Mouse (Mus musculus) adrenal gland, postnatal 25 days (tissue): ENCODE data around the gene Gm11214. TPM values are rescaled to one million over a fixed set of nuclear protein-coding genes. Genes with fewer than 3 reads are reported as not detected.

Experiments
- DNase-seq: peaks from one replicate; pipeline ENCODE4 v3.0.0; 2021; ENCODE audit warnings: mixed read lengths
- long read RNA-seq: library from polyadenylated mRNA; stranded (forward); transcript quantifications from one replicate; pipeline ENCODE4 v2.0.0, GENCODE M21; 2021
- total RNA-seq: library from RNA; stranded (reverse); gene quantifications from 2 replicates; pipeline ENCODE4 v1.2.3, GENCODE M21; 2021

Gm11214 gene
- total RNA-seq: not detected in 2 replicates
- long read RNA-seq: 0 reads

DNA sequence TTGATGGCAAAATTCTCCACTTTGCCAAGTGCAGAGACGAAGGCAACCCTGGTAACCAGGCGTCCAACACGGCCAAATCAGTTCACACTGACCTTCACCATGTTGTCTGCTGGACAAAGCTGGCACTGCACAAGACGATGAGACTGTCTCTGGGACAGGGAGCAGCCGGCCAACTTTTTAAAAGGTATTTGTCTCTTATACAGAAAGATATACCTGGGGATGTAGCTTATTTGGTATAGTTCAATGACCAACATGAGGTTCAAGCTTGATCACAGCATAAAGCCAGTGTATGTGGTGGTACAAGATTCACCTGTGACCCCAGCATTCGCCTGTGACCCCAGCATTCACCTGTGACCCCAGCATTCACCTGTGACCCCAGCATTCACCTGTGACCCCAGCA is at the start of gene Gm11214:
TSS of gene Gm11214 (minus strand) at position 101 of the 400 bp plus-strand sequence.
- no peak for DNase-seq

GRCm38 (mm10) chr4:63711886-63712285 is 48.7 kb upstream of the Gm11214 start:
- DNase-seq: no peak

GRCm38 (mm10) chr4:63710431-63711220 is 47.4 kb upstream of the Gm11214 start:
- no peak for DNase-seq

- no peak for DNase-seq
Observed at GRCm38 (mm10) chr4:63706279-63706971, 43.2 kb upstream of the Gm11214 start.

DNA sequence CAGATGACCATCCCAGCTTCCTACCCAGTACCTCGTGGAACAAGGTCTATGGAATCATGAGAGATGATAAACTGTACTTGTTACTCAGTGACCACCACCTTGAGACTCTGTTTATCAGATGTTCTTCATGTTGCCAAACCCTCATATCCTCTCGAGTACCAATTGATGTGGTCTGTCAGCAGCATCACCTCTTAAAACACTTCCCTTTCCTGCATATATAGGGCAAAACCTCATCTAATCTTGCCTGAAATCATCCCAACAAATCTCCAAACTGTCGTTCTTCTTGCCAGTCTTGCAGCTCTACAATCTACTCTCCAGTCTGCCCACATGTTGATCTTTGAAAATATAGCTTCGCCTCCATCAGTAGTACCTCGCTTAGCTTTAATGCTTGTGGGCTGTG is 41.1 kb upstream of the Gm11214 start:
- no peak for DNase-seq

DNA sequence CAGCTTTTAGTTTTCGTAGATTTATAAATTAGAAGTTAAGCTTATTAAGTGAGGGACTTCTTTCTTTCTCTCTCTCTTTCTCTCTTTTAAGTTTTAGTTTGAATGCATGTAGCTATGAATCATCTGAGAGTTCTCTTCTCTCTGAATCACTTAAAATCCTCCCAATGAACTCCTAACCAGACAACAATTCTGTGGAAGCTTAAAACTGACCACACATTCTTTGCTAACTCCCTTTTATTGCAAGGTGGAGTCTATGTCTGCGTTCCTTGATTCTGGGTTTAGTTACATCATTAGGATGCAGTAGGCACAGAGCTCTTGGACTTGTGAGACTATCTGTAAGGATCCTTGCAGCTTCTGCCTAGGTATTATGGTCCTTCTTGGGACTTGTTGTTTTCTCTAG is 40.5 kb upstream of the Gm11214 start:
- DNase-seq: no peak

DNA sequence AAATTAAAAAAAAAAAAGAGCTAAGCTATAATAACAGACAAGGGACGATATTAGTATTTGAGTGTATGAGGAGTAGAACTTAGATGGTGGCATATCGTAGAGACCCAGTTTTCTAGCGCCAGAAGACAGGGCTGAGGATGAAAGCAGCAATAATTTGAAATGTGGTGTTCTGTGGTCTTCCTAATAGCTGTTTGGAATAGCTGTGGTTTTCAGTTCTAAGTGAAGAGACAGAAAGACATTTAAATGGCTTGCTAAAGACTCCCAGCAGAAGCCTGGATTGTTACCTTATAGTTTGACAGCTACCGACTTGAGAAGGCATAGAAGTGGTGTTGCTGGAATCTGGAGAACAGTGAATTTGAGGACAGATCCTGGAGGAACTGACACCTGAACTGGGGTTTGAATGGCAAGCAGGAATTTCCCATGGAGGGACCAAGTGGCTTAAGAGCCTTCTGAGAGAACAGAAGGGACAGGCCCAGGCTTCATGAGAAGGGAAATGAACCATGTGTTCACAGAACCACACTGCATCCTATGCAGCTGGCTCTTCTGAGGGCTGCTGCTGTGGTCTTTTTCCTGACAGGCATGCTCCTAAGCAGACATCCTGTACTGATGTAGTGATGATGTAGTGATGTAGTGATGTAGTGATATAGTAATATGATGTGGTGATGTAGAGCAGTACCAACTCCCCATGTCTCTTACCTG is 39.0 kb upstream of the Gm11214 start:
- DNase-seq: no peak

DNA sequence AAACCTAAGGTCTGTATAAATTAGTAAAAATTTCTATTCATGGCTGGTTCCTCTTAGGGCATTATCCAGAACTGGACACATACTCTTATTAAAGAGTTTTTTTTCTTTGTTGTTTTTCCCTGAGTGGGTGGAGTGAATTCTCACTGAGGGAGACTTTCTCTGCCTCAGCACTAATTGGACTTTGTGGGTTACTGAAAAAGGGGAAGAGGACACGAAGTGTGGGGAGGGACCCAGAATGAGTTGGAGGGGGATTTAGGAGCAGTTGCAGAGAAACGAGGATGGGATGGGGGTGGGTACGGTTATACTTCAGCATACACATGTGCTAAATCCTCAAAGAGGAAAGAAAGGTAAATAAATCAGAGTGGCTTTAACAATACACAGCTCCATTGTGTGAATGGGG is 36.6 kb upstream of the Gm11214 start:
- no peak for DNase-seq

DNA sequence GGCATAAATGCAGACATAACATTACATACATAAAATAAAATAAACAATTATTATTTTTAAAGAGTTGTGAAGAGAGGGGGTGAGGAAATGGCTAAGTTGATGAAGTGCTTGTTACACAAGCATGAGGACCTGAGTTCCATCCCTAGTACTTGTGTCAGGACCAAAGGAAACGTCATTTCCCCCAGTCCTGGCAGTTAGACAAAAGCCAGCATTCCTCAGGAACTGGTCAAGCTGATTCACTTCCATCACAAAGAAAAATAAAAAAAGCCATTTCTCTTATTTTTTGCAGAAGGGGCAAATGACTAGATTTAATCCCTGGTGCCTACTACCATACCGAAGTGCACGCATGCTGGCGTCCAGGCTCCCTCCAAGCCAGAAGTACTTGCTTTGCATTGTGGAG is 33.7 kb upstream of the Gm11214 start:
- no peak for DNase-seq

DNA sequence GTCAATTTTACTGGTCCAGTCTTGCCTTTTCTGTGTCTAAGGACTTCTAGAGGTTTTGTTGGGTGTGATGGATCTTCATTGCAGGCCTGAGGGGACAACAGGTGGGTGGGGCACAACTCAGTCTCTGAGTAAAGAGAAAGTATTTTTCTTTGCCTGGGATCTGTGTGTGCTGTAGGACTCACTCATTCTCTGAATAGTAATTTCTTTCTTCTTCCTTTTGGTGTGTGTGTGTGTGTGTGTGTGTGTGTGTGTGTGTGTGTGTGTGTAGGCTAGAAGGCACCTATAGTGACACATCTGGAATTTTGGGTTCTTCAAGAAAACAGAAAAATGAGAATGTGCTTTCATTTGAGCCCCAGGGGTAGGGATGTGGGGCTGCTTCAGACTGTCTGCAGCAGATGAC is 29.2 kb upstream of the Gm11214 start:
- DNase-seq: no peak

DNA sequence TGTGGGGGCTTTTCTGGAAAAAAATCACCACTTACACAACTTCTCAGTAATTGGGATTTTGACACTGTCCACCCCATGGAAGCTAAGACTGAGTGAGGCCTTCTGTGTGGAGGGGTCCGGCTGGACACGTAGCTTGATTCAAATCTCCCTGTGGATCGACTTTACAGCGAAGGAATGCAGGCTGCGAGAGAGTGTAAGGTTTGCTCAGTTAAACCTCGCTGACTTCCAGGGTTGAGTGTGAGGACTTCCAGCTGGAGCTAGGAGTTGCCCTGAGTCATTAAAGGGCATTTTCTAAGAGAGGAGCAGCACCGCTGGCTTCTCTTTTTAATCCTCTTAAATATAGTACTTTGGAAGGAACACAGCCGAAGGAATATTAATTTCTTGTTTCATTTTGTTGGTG is 24.2 kb upstream of the Gm11214 start:
- DNase-seq: no peak

DNA sequence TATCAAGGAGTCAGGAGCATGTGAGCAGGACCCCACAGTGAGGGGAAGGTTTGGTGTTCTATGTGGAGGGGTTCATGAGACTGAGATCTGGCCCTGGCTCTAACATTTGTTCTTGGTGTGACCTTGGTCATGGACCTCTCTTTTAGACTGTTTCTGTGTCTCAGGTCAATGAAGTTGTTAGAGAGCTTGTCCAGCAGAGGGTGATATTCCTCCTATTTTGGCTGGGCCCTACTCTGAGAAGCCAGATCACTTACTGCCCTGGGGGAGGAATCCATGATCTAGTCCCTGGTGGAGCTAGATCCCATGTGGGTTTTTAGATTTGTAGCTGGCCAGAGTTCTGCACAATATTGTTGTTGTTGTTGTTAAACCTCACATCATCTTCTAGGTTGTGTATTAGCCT is 23.0 kb upstream of the Gm11214 start:
- DNase-seq: no peak

DNA sequence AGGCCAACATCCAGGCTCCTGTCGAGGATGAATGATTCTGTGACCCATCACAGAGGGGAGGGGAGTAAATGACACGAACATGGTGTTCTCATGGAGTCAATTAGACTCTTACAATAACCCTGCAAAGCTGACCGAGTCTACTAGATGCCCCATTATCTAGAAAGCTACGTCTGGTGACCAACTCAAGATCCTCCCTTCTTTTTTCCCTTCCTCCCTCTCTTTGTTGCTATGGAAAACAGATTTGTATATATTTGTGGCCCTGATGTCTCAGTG is 22.0 kb upstream of the Gm11214 start:
- DNase-seq: no peak

DNA sequence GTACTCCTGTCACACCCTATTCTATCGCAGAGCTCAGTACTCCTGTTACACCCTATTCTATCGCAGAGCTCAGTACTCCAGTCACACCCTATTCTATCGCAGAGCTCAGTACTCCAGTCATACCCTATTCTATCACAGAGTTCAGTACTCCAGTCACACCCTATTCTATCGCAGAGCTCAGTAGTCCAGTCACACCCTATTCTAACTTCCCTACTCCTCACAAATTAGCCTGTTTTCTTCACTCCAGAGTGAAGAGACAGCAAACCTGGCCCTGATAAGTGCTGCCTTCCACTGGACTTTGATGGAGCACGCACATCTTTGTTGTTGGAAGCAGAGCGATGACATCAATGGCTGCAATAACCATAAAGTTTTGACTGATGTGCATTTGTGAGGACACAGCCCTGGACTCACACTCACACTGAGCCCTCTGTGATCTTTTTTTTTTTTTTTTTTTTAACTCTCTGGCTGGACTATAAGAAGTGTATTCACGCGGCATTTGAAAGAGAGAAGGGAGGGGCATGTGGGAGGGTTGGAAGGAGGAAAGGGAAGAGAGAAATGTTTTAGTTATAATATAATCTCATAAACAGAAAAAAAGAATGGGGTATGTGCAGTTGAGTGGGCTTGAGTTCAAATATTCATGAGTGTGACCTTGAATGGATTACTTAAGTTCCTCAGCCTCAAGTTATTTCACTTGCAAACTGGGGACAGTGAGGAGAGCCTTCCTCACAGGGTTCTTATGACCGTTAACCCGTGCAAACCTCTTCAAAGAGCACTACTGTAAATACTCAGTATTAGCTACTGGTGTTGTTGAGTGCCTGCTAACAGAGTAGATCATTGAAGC is 21.5 kb upstream of the Gm11214 start:
- DNase-seq: no peak

DNA sequence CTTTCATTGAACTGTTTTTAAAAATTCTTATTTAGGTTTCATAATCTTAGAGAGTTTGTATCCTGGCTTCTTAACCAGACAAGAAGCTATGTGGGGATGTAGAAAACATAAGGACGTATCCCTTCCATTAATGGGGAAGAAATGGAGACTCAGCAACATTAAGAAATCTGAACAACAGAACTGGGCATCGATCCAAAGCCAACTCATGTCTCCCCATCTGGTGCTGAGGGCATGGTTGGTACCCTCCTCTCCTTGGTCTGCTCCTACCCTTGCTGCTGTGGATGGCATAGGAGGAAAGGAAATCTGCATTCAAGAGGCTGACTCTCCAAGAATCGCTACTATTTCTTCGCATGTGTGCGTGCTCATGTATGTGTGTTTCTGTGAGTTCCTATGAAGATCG is 20.5 kb upstream of the Gm11214 start:
- no peak for DNase-seq

DNA sequence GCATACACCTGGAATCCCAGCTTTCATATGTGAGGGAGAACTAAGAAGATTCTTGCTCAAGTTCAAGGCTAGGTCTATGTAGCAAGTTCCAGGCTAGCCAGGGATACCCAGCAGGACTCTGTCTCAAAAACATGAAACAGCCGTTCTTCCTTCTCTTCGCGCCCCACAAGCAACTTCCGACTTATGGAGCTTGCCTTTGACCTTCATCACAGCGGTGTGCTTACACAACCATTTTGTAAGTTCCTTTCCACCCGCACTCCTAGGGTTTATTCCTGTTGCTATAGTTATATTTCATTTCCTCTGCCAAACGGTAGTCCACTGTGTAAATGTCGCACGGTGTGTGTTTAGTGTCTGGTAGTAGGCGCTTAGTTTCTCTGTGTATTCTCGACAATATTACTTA is 19.9 kb upstream of the Gm11214 start:
- DNase-seq: no peak

GRCm38 (mm10) chr4:63682441-63682840 is 19.3 kb upstream of the Gm11214 start:
- no peak for DNase-seq

DNA sequence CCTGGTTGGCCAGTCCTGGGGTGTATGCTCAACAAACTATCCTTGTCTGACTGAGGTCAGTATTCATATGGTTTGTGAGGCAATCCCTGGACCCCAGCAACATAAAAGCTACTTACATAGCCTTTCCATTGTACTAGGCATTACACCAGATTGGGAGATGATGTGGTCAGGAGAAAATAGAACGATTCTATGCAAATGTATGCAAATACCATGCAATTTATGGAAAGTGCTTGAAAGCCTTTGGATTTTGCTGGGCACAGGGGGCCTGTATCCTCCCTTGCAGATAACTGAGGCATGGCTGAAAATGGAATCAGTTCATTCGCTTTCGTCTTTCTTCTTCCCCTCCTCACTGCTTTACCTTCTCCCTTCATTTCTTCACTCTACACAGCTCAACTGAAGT is 18.4 kb upstream of the Gm11214 start:
- no peak for DNase-seq

DNA sequence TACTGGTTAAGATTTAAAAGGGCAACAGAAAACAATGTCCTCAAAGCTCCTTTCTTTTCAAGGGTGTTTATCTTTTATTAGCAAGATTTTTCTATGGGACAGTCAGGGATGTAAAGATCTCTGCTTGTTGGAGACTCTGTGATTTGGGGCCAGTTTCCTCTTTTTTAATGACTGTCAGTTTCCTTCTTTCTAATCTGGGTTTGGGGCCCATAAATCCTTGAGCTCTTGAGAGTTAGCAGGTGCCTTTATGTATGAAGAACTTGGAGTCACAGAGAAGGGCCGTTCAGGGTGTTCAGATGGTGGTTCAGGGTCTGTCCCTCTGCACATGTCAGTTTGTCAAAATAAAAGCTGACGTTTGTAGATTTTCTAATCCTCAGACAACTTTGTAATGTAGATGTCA is 11.9 kb upstream of the Gm11214 start:
- no peak for DNase-seq

GRCm38 (mm10) chr4:63668255-63668654 is 5.1 kb upstream of the Gm11214 start:
- peak; percentile 20 for DNase-seq

DNA sequence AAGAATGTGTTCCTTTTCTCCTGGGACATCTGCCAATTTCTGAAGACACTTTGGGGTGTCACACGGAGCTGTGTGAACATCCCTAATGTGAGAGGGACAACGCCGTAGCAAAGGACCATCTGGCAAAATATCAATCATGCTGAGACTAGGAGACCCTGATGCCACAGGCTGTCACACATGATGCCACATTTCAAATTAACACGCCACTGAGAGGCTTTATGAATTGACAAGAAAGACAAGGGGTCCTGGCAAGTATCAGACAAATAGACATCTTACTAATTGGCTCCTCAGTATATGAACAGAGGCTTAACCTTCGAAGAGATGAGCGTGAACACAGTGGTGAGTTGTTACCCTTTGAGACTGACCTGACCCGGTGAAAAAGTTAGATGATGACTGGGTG is 2.6 kb upstream of the Gm11214 start:
- DNase-seq: no peak

- DNase-seq: no peak
Observed at GRCm38 (mm10) chr4:63661857-63662256, 1.3 kb downstream of the Gm11214 start.

GRCm38 (mm10) chr4:63661426-63661825 is 1.8 kb downstream of the Gm11214 start:
- no peak for DNase-seq
